Mouse (Mus musculus): Measurements from ENCODE around the gene Zfp953. TPM values are rescaled to one million over a fixed set of nuclear protein-coding genes. Genes with fewer than 3 reads are reported as not detected.
A peak's percentile ranks its signal among the peaks of the same experiment; 100 is the strongest.
"Not testable (repeated sequence)": the region's sequence is repeated elsewhere in the genome, so short reads cannot be mapped to it uniquely, and the experiment has no call there.

The Zfp953 gene
- 0.72 and 0.93 TPM in 2 replicates for polyA plus RNA-seq (2014; fragmentation: Nextera tagmentation; extraction: Ambion mirVana)

- H3K9ac ChIP-seq (ENCODE audit: low read length): peak within 1 kb of the TSS; percentile 80
- H3K4me1 ChIP-seq (ENCODE audit: control insufficient read depth in 2 of 2, insufficient read depth in 2 of 2, low read length in 2 of 2): peaks cover 0 to 6% of the 10 kb centered on the region in 2 experiments; a peak in 1 of 4 replicates
- H3K27me3 ChIP-seq (ENCODE audit: control insufficient read depth, insufficient read depth, low read length): no peaks in the 10 kb centered on the region
- no peaks in the 10 kb centered on the region for H3K36me3 ChIP-seq (ENCODE audit: control insufficient read depth, insufficient read depth, low read length)
- H3K9me3 ChIP-seq (ENCODE audit: control insufficient read depth, low read length): no peaks in the 10 kb centered on the region
- H3K27ac ChIP-seq (replicated peaks in 1 of 2; ENCODE audit: control insufficient read depth in 1 of 2, insufficient read depth in 1 of 2, low read depth in 2 of 2, low read length in 2 of 2): peak within 1 kb of the TSS; percentile 63 to 67
- H3K4me3 ChIP-seq (ENCODE audit: control insufficient read depth in 1 of 2, insufficient read depth in 1 of 2, low read depth in 1 of 2, low read length in 2 of 2): peak within 1 kb of the TSS; percentile 71 to 87
- H3K4me2 ChIP-seq (ENCODE audit: low read length): peak within 1 kb of the TSS; percentile 71
- under 1% methylated on average over 15 of the region's 15 CpGs for WGBS
- ATAC-seq (ENCODE audit: insufficient number of reproducible peaks, insufficient read depth, low FRiP score, low read depth): peak; percentile 83
Measured at GRCm38 (mm10) chr13:67360131-67360744, at the start of gene Zfp953, which contains the start of gene Gm28044. Gene Zfp953 (minus strand): TSS chr13:67360605. Gene Gm28044 (minus strand): TSS chr13:67360536.

GRCm38 (mm10) chr13:67399183-67399903, 38.9 kb upstream of the Zfp953 start, which contains the start of gene Zfp429:
Gene Zfp429 (minus strand): TSS chr13:67399819.
- WGBS: 3% methylated on average over 14 of the region's 16 CpGs
- H3K9ac ChIP-seq (ENCODE audit: low read length): peak within 1 kb of the TSS; percentile 72
- H3K4me3 ChIP-seq (ENCODE audit: control insufficient read depth in 1 of 2, insufficient read depth in 1 of 2, low read depth in 1 of 2, low read length in 2 of 2): peak within 1 kb of the TSS; percentile 70
- not testable (repeated sequence) for H3K9me3 ChIP-seq (ENCODE audit: control insufficient read depth, low read length); H3K36me3 ChIP-seq (ENCODE audit: control insufficient read depth, insufficient read depth, low read length); H3K27me3 ChIP-seq (ENCODE audit: control insufficient read depth, insufficient read depth, low read length); H3K4me1 ChIP-seq (ENCODE audit: control insufficient read depth in 2 of 2, insufficient read depth in 2 of 2, low read length in 2 of 2)
- H3K27ac ChIP-seq (replicated peaks in 1 of 2; ENCODE audit: control insufficient read depth in 1 of 2, insufficient read depth in 1 of 2, low read depth in 2 of 2, low read length in 2 of 2): peak within 1 kb of the TSS in 1 of 2 experiments; percentile 57; a peak in 1 of 4 replicates
- peak within 1 kb of the TSS; percentile 62 for H3K4me2 ChIP-seq (ENCODE audit: low read length)
- peak; percentile 88 for ATAC-seq (ENCODE audit: insufficient number of reproducible peaks, insufficient read depth, low FRiP score, low read depth)

- H3K9ac ChIP-seq (ENCODE audit: low read length); H3K27ac ChIP-seq (replicated peaks in 1 of 2; ENCODE audit: control insufficient read depth in 1 of 2, insufficient read depth in 1 of 2, low read depth in 2 of 2, low read length in 2 of 2); H3K4me1 ChIP-seq (ENCODE audit: control insufficient read depth in 2 of 2, insufficient read depth in 2 of 2, low read length in 2 of 2); H3K36me3 ChIP-seq (ENCODE audit: control insufficient read depth, insufficient read depth, low read length); H3K9me3 ChIP-seq (ENCODE audit: control insufficient read depth, low read length); ATAC-seq (ENCODE audit: insufficient number of reproducible peaks, insufficient read depth, low FRiP score, low read depth); H3K4me3 ChIP-seq (ENCODE audit: control insufficient read depth in 1 of 2, insufficient read depth in 1 of 2, low read depth in 1 of 2, low read length in 2 of 2); H3K4me2 ChIP-seq (ENCODE audit: low read length); H3K27me3 ChIP-seq (ENCODE audit: control insufficient read depth, insufficient read depth, low read length): not testable (repeated sequence)
- 89% methylated on average over 3 of the region's 3 CpGs for WGBS
Measured at GRCm38 (mm10) chr13:67376255-67376654, 15.8 kb upstream of the Zfp953 start.

GRCm38 (mm10) chr13:67375050-67375911, 14.9 kb upstream of the Zfp953 start, which contains the start of the genes Gm28041 and Zfp456:
Gene Gm28041 (minus strand): TSS chr13:67375733.
Gene Zfp456 (minus strand): TSS chr13:67375810.
- H3K4me1 ChIP-seq (ENCODE audit: control insufficient read depth in 2 of 2, insufficient read depth in 2 of 2, low read length in 2 of 2); H3K9me3 ChIP-seq (ENCODE audit: control insufficient read depth, low read length); H3K27me3 ChIP-seq (ENCODE audit: control insufficient read depth, insufficient read depth, low read length); H3K36me3 ChIP-seq (ENCODE audit: control insufficient read depth, insufficient read depth, low read length); H3K27ac ChIP-seq (replicated peaks in 1 of 2; ENCODE audit: control insufficient read depth in 1 of 2, insufficient read depth in 1 of 2, low read depth in 2 of 2, low read length in 2 of 2): not testable (repeated sequence)
- ATAC-seq (ENCODE audit: insufficient number of reproducible peaks, insufficient read depth, low FRiP score, low read depth): peak; percentile 82
- Histone ChIP-seq H3K4me3 (ENCODE audit: control insufficient read depth in 1 of 2, insufficient read depth in 1 of 2, low read depth in 1 of 2, low read length in 2 of 2) (peak within 1 kb of the TSS; percentile 52 to 84), H3K4me2 (ENCODE audit: low read length) (peak within 1 kb of the TSS; percentile 64), H3K9ac (ENCODE audit: low read length) (peak within 1 kb of the TSS; percentile 60)
- 12% methylated on average over 13 of the region's 15 CpGs for WGBS

GRCm38 (mm10) chr13:67351854-67352253, 8.6 kb downstream of the Zfp953 start:
- Histone ChIP-seq H3K4me3 (ENCODE audit: control insufficient read depth in 1 of 2, insufficient read depth in 1 of 2, low read depth in 1 of 2, low read length in 2 of 2) (no peak overlapping the region), H3K9me3 (ENCODE audit: control insufficient read depth, low read length) (no peaks in the 10 kb centered on the region), H3K36me3 (ENCODE audit: control insufficient read depth, insufficient read depth, low read length) (no peaks in the 10 kb centered on the region), H3K27ac (replicated peaks in 1 of 2; ENCODE audit: control insufficient read depth in 1 of 2, insufficient read depth in 1 of 2, low read depth in 2 of 2, low read length in 2 of 2) (no peak overlapping the region), H3K4me1 (ENCODE audit: control insufficient read depth in 2 of 2, insufficient read depth in 2 of 2, low read length in 2 of 2) (no peaks in the 10 kb centered on the region), H3K4me2 (ENCODE audit: low read length) (no peak overlapping the region), H3K27me3 (ENCODE audit: control insufficient read depth, insufficient read depth, low read length) (no peaks in the 10 kb centered on the region), H3K9ac (ENCODE audit: low read length) (no peak overlapping the region)
- no peak for ATAC-seq (ENCODE audit: insufficient number of reproducible peaks, insufficient read depth, low FRiP score, low read depth)

DNA sequence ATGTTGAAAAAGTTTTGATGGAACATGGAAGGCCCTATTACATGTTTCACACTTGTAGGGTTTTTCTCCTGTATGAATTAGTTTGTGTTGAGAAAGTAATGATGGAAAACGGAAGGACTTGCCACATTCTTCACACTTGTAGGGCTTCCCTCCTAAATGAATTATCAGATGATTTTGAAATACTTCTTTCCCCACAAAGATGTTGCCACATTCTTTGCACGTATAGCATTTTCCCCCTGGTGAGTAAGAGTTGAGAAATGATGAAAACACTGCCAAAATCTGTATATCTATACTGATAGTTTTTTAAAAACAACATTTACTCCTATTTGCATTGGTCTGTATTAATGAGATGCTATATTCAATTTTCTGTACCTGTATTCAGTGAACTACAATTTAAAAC, 17.0 kb downstream of the Zfp953 start:
- 77% methylated on average over 2 of the region's 2 CpGs for WGBS
- no peak for ATAC-seq (ENCODE audit: insufficient number of reproducible peaks, insufficient read depth, low FRiP score, low read depth)
- no peaks in the 10 kb centered on the region for H3K4me1 ChIP-seq (ENCODE audit: control insufficient read depth in 2 of 2, insufficient read depth in 2 of 2, low read length in 2 of 2)
- no peak overlapping the region for H3K4me3 ChIP-seq (ENCODE audit: control insufficient read depth in 1 of 2, insufficient read depth in 1 of 2, low read depth in 1 of 2, low read length in 2 of 2)
- no peak overlapping the region for H3K27ac ChIP-seq (replicated peaks in 1 of 2; ENCODE audit: control insufficient read depth in 1 of 2, insufficient read depth in 1 of 2, low read depth in 2 of 2, low read length in 2 of 2)
- no peak overlapping the region for H3K4me2 ChIP-seq (ENCODE audit: low read length)
- H3K9ac ChIP-seq (ENCODE audit: low read length): no peak overlapping the region
- H3K27me3 ChIP-seq (ENCODE audit: control insufficient read depth, insufficient read depth, low read length): no peaks in the 10 kb centered on the region
- H3K9me3 ChIP-seq (ENCODE audit: control insufficient read depth, low read length): no peaks in the 10 kb centered on the region
- H3K36me3 ChIP-seq (ENCODE audit: control insufficient read depth, insufficient read depth, low read length): peaks cover 33% of the 10 kb centered on the region

DNA sequence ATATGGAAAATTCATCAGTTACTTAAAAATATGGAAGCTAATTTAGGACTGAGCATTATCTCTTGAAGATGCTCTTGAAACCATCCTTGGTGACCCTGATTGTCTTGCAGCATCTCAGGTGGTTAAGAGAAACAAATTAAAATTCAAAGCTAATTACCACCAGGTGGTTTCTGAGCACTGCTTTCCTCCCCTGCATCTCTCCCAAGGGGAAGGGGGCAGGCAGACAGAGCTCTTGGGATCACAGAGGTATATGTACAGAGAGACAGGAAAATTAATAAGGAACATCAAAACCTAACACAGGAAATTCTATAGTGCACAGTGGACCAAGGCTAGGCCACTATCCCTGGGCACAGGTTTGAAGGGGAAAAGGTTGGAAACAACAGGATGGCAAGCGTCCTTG, 27.5 kb downstream of the Zfp953 start:
- Histone ChIP-seq H3K9me3 (ENCODE audit: control insufficient read depth, low read length) (no peaks in the 10 kb centered on the region), H3K4me3 (ENCODE audit: control insufficient read depth in 1 of 2, insufficient read depth in 1 of 2, low read depth in 1 of 2, low read length in 2 of 2) (peak overlapping the region; percentile 58 to 59), H3K4me2 (ENCODE audit: low read length) (peak overlapping the region; percentile 68), H3K27ac (replicated peaks in 1 of 2; ENCODE audit: control insufficient read depth in 1 of 2, insufficient read depth in 1 of 2, low read depth in 2 of 2, low read length in 2 of 2) (peak overlapping the region in 1 of 2 experiments; percentile 66; a peak in 1 of 4 replicates), H3K36me3 (ENCODE audit: control insufficient read depth, insufficient read depth, low read length) (no peaks in the 10 kb centered on the region), H3K4me1 (ENCODE audit: control insufficient read depth in 2 of 2, insufficient read depth in 2 of 2, low read length in 2 of 2) (0 out of 4 replicates have a peak, but pooled peaks cover 0 to 8% of the 10 kb centered on the region in 2 experiments), H3K27me3 (ENCODE audit: control insufficient read depth, insufficient read depth, low read length) (no peaks in the 10 kb centered on the region), H3K9ac (ENCODE audit: low read length) (peak overlapping the region; percentile 75)
- 71% methylated on average over 1 of the region's 1 CpGs for WGBS
- no peak for ATAC-seq (ENCODE audit: insufficient number of reproducible peaks, insufficient read depth, low FRiP score, low read depth)

Data from heart, embryonic 14.5 days (tissue).